Mouse (Mus musculus) erythroblast, embryonic 14.5 days (primary cell): ENCODE results near the gene F2. TPM values are rescaled to one million over a fixed set of nuclear protein-coding genes. Genes with fewer than 3 reads are reported as not detected.

Experiments used
- H3K27me3 ChIP-seq: 2 replicates; pipeline ENCODE4 v1.6.1; 2012; ENCODE audit warnings: inconsistent platforms; ENCODE audit not compliant: control insufficient read depth
- H3K36me3 ChIP-seq: 2 replicates; pipeline ENCODE4 v1.6.1; 2012; ENCODE audit warnings: mild to moderate bottlenecking, inconsistent platforms; ENCODE audit not compliant: control insufficient read depth
- H3K4me1 ChIP-seq: 2 replicates; pipeline ENCODE4 v1.6.1; 2012; ENCODE audit warnings: inconsistent platforms; ENCODE audit not compliant: control insufficient read depth
- H3K4me3 ChIP-seq: replicated peaks from 2 replicates; pipeline ENCODE3; 2012; ENCODE audit warnings: moderate library complexity, mild to moderate bottlenecking, inconsistent platforms
- H3K9me3 ChIP-seq: 2 replicates; pipeline ENCODE4 v1.6.1; 2012; ENCODE audit warnings: low read length, inconsistent platforms, mixed read lengths; ENCODE audit not compliant: control insufficient read depth
- GATA1 ChIP-seq: IDR thresholded peaks from 2 replicates; pipeline ENCODE4 v1.6.1; 2012; ENCODE audit warnings: low read length, inconsistent platforms, mixed read lengths
- TAL1 ChIP-seq: IDR thresholded peaks from 3 replicates; pipeline ENCODE4 v1.6.1; 2012; ENCODE audit warnings: low read length, inconsistent platforms, mixed read lengths
- polyA plus RNA-seq: library from polyadenylated mRNA; stranded (reverse); fragments of >175 nt; gene quantifications from 2 replicates; pipeline ENCODE4 v1.2.3, GENCODE M21; 2012

F2 gene
- polyA plus RNA-seq, 1 experiment = 0.05 TPM

DNA sequence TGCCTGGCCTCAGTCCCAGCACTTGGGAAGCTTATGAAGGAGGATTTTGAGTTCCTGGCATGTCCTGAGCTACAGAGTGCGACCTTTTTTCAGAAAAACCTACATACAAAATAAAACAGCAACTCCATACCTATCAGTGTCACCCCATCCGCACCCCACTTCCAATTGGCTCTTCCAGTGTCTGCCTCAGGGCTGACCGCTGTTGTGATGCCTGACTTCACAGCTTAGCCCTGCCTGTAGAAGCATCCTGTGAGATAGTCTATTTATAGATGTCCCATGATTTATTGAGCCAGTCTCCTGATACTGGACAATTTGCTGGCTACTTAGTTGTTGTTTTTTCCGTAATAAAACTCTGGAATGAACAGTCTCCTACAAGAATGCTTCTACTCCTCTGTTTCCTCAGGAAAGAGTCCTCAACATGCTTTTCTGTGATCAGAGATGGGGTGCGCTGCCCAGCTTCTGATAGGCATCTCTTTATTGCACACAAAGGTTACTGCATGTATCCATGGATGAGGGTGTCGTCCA is 30.2 kb upstream of the F2 start:
- peaks cover 89% of the 10 kb centered on the region for H3K36me3 ChIP-seq

DNA sequence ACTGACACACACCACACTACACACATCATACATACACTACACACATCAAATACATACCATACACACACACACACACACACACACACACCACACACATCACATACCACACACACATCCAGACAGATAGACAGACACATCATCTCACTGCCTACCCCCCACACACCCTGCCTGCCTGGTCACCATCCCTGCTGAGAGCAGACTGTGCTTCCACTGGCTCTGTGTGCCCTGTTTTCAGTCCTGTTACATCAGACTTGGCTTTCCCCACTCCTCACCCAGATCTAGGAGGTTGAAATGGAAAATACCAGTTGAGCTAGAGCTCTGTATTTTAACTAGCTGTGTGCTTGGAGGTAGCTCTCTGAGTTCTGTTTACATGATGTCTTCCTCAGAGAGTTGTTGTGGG is 28.6 kb upstream of the F2 start:
- H3K27me3 ChIP-seq = no peaks in the 10 kb centered on the region
- H3K4me1 ChIP-seq = no peaks in the 10 kb centered on the region
- H3K36me3 ChIP-seq = peaks cover 85% of the 10 kb centered on the region
- no peak overlapping the region for H3K4me3 ChIP-seq
- no peaks in the 10 kb centered on the region for H3K9me3 ChIP-seq
- TF ChIP-seq GATA1 (no peak), TAL1 (no peak)

More for the DNA sequence above, 30.2 kb upstream of the F2 start:
- Histone ChIP-seq H3K27me3 (no peaks in the 10 kb centered on the region), H3K9me3 (no peaks in the 10 kb centered on the region), H3K4me3 (no peak overlapping the region), H3K4me1 (no peaks in the 10 kb centered on the region)
- TF ChIP-seq GATA1 (no peak), TAL1 (no peak)

DNA sequence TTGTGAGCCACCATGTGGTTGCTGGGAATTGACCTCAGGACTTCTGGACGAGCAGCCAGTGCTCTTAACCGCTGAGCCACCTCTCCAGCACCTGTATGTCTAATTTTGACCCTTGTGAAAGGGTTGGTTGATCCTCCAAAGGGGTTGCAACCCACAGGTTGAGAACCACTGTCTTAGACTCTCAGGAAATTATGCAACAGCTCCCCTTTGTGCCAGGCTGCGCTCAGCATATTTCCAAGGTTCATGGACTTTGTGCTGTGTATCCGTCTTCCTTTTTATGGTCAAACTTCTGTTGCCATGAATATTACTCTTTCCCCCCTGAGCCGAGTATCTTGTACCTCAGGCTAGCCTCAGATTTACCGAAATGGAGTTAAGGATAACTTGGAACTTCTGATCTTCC is 24.8 kb upstream of the F2 start:
- Histone ChIP-seq H3K4me1 (no peaks in the 10 kb centered on the region), H3K27me3 (no peaks in the 10 kb centered on the region), H3K36me3 (peaks cover 87% of the 10 kb centered on the region), H3K9me3 (no peaks in the 10 kb centered on the region), H3K4me3 (no peak overlapping the region)
- TF ChIP-seq GATA1 (no peak), TAL1 (no peak)

- Histone ChIP-seq H3K4me1 (no peaks in the 10 kb centered on the region), H3K9me3 (no peaks in the 10 kb centered on the region), H3K4me3 (no peak overlapping the region), H3K36me3 (peaks cover 94% of the 10 kb centered on the region), H3K27me3 (no peaks in the 10 kb centered on the region)
- TF ChIP-seq GATA1 (no peak), TAL1 (no peak)
Measured at GRCm38 (mm10) chr2:91659657-91660056, 23.4 kb upstream of the F2 start.

DNA sequence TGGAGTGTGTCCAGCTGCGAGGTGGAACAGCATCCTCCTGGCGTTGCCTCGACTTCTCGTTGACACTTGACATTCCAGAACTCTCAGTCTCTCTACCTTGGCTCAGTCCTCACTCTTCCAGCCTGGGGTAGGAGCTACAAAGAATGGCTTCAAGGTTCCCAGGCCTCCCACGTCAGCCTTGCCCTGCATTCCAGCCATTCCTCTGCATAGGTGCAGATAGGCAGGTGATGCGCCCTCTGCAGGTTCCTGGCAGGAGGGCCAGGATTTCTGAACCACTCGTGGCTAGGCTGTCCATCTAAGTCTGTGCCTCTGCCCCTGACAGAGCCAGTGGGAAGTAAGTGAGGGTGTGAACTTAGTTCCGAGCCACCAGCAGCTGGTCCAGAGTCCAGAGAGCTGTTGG is 20.6 kb upstream of the F2 start:
- Histone ChIP-seq H3K36me3 (peaks cover 94% of the 10 kb centered on the region), H3K9me3 (no peaks in the 10 kb centered on the region), H3K27me3 (no peaks in the 10 kb centered on the region), H3K4me1 (peaks cover 6% of the 10 kb centered on the region), H3K4me3 (no peak overlapping the region)
- TF ChIP-seq TAL1 (no peak), GATA1 (no peak)

- peaks cover 87% of the 10 kb centered on the region for H3K36me3 ChIP-seq
- no peak overlapping the region for H3K4me3 ChIP-seq
- no peaks in the 10 kb centered on the region for H3K9me3 ChIP-seq
- peaks cover 14% of the 10 kb centered on the region for H3K4me1 ChIP-seq
- TF ChIP-seq TAL1 (no peak), GATA1 (no peak)
- H3K27me3 ChIP-seq = no peaks in the 10 kb centered on the region
Measured at GRCm38 (mm10) chr2:91655827-91656226, 19.6 kb upstream of the F2 start.

DNA sequence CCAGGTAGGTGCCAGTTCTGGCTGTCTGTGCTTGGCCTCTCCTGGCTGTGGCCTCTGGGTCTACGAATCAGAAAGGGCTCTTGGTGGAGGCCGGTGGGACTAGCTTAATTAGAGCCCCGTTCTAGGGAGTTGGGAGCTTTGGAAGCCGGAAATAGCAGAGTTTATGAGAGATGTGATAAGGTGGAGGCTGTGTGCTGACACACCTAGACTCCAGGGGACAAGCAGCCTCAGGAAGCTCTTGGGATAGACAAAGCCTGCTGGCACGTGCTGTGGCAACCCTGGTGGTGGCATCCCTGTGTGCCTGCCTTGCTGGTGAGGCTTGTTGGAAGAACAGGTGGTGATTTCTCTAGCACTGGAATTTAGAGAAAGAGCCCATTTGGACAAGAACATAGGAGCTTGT is 19.2 kb upstream of the F2 start:
- Histone ChIP-seq H3K4me3 (no peak overlapping the region), H3K36me3 (peaks cover 86% of the 10 kb centered on the region), H3K4me1 (peaks cover 18% of the 10 kb centered on the region), H3K9me3 (no peaks in the 10 kb centered on the region), H3K27me3 (no peaks in the 10 kb centered on the region)
- TF ChIP-seq GATA1 (no peak), TAL1 (no peak)

- no peaks in the 10 kb centered on the region for H3K27me3 ChIP-seq
- peaks cover 64% of the 10 kb centered on the region for H3K36me3 ChIP-seq
- no peaks in the 10 kb centered on the region for H3K9me3 ChIP-seq
- H3K4me3 ChIP-seq = no peak overlapping the region
- peaks cover 36% of the 10 kb centered on the region for H3K4me1 ChIP-seq
- TF ChIP-seq GATA1 (no peak), TAL1 (no peak)
Measured at GRCm38 (mm10) chr2:91652863-91653262, 16.6 kb upstream of the F2 start.

DNA sequence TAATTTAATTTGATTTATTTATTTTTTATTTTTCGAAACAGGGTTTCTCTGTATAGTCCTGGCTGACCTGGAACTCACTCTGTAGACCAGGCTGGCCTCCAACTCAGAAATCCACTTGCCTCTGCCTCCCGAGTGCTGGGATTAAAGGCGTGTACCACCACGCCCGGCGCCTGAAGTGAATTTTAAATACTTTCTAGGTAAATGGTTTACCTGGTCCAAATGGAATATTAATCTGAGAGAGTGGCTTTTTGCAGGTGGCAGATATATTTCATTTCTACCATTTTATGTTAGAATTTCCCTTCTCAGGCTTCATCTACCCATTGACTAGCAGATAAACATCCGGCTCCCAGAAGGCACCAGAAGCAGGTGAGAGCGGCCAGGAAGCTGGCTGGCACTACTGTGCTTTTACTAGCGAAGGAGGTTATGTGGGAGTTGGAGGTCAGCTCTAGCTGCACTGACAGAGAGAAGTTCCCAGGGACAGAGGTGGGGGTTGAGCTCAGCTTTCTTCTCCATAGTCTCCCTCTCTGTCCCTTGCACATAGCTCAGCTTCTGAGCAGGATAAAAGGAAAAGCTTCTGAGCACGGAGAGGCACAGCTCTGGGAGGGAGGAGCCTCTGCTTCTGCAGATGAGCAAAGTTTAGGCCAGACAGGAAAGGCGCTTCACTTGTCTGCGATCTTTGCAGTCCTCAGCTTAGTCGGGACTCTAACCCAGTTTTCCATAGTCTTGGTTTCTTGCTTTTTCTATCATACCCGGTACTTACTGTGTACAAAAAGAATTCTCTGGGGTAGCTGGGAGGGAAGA is 15.4 kb upstream of the F2 start:
- no peak overlapping the region for H3K4me3 ChIP-seq
- H3K27me3 ChIP-seq = no peaks in the 10 kb centered on the region
- peaks cover 64% of the 10 kb centered on the region for H3K36me3 ChIP-seq
- TF ChIP-seq TAL1 (no peak), GATA1 (no peak)
- H3K9me3 ChIP-seq = 0 out of 2 replicates have a peak, but pooled peaks cover 2% of the 10 kb centered on the region
- H3K4me1 ChIP-seq = peaks cover 40% of the 10 kb centered on the region
